In the genomic region with DNA sequence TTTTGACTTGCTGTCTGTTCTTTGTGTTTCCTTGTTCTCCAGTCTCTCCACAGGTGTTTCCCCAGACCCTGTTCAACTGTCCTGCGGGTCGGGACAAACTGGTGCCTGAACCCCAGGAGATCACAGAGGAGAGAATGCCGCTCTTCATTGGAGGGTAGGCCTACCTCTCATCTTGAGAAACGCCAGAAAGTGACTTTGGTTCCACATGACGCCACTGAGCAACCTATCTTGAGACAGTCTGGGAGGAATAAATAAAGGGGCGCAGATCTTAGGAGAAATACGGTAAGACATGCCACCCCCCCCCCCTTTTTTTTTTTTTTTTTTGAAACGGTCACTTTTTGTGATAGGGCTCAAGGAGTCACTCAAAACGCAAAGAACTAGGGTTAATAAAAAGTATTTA, we compare ENCODE assay signal across 9 mouse cellular contexts. TPM values are rescaled to one million over a fixed set of nuclear protein-coding genes. Genes with fewer than 3 reads are reported as not detected.
A peak's percentile ranks its signal among the peaks of the same experiment; 100 is the strongest.
DNase-seq lines count a peak whose midpoint lies in the region; ATAC-seq lines count a peak whose summit lies in the region.
"Had no signal": no experiment of that assay in that cellular context is flagged by ENCODE, and none has a peak within 500 bp of the region (broad histone marks: within the 10 kb centered on the region; RNA-seq: fewer than 3 reads in every experiment).

No protein-coding gene starts in this region.

- H3K4me2 ChIP-seq in forebrain, embryonic 13.5 days = peak overlapping the region; percentile 65

- H3K4me3 ChIP-seq in erythroblast, embryonic 14.5 days (replicated peaks) = peak overlapping the region; percentile 56
- H3K4me3 ChIP-seq in forebrain, embryonic 13.5 days = peak overlapping the region; percentile 50

- no peak overlapping the region for H3K27ac ChIP-seq in forebrain, embryonic 13.5 days

- peak overlapping the region; percentile 68 for H3K9ac ChIP-seq in forebrain, embryonic 13.5 days

- no peaks in the 10 kb centered on the region for H3K36me3 ChIP-seq in erythroblast, embryonic 14.5 days (ENCODE audit: control insufficient read depth)
- no peaks in the 10 kb centered on the region for H3K36me3 ChIP-seq in forebrain, embryonic 13.5 days (ENCODE audit: poor library complexity, severe bottlenecking)
- H3K36me3 ChIP-seq: G1E had no signal

- H3K27me3 ChIP-seq in erythroblast, embryonic 14.5 days (ENCODE audit: control insufficient read depth) = peaks cover 10% of the 10 kb centered on the region
- H3K27me3 ChIP-seq in forebrain, embryonic 13.5 days = no peaks in the 10 kb centered on the region

- H3K4me1 ChIP-seq in erythroblast, embryonic 14.5 days (ENCODE audit: control insufficient read depth) = peaks cover 6% of the 10 kb centered on the region
- peaks cover 5% of the 10 kb centered on the region; the same call in 1 of the 2 replicates for H3K4me1 ChIP-seq in forebrain, embryonic 13.5 days

- no peaks in the 10 kb centered on the region for H3K9me3 ChIP-seq in erythroblast, embryonic 14.5 days (ENCODE audit: control insufficient read depth, low read length)
- no peaks in the 10 kb centered on the region for H3K9me3 ChIP-seq in forebrain, embryonic 13.5 days (replicated peaks)
- H3K9me3 ChIP-seq: G1E had no signal

- DNase-seq in right cerebral cortex, postnatal 4 days = peak; percentile 5
- DNase-seq in right cerebral cortex, postnatal 36 days (ENCODE audit: low spot score in 2 of 2) = no peak
- DNase-seq in layer of hippocampus, postnatal 14 days (ENCODE audit: low spot score in 2 of 2) = peak; percentile 15 to 25
- peak; percentile 68 for DNase-seq in naive thymus-derived CD4-positive, alpha-beta T cell, adult 2 months (ENCODE audit: low read depth)
- no peak for DNase-seq in urinary bladder, postnatal 25 days (ENCODE audit: low spot score)

- 2% methylated on average over 9 of the region's 9 CpGs for WGBS in forebrain, embryonic 13.5 days

- no peak for ATAC-seq in erythroblast, adult 5-6 weeks (replicated peaks; ENCODE audit: low FRiP score, poor library complexity, severe bottlenecking)
- ATAC-seq in forebrain, embryonic 13.5 days = peak; percentile 69; the same call in 1 of the 2 replicates

RNA-seq across cellular contexts. Expression of a gene that starts 11.4 kb away (rescaled TPM):
- not detected in 2 replicates for polyA plus RNA-seq in erythroblast, embryonic 14.5 days (2012)
- total RNA-seq in erythroblast, adult 5-6 weeks (2015; ENCODE audit: low replicate concordance) = not detected in 2 replicates
- total RNA-seq in erythroblast, adult 5-6 weeks (2017; ENCODE audit: low replicate concordance) = not detected in 2 replicates
- polyA plus RNA-seq in forebrain, embryonic 13.5 days (2015; fragmentation: Nextera tagmentation; extraction: Ambion mirVana) = not detected in 2 replicates
- total RNA-seq in layer of hippocampus, postnatal 14 days (2021) = not detected
- total RNA-seq: G1E had no signal
- polyA plus RNA-seq: G1E had no signal

RNA-seq across cellular contexts. Expression of a gene that starts 28.2 kb away (rescaled TPM):
- not detected in 2 replicates for polyA plus RNA-seq in erythroblast, embryonic 14.5 days (2012)
- not detected in 2 replicates for total RNA-seq in erythroblast, adult 5-6 weeks (2015; ENCODE audit: low replicate concordance)
- total RNA-seq in erythroblast, adult 5-6 weeks (2017; ENCODE audit: low replicate concordance) = not detected in 2 replicates
- polyA plus RNA-seq in forebrain, embryonic 13.5 days (2015; fragmentation: Nextera tagmentation; extraction: Ambion mirVana) = not detected in 2 replicates
- not detected for total RNA-seq in layer of hippocampus, postnatal 14 days (2021)
- total RNA-seq: G1E had no signal
- polyA plus RNA-seq: G1E had no signal

RNA-seq across cellular contexts. Expression of a gene that starts 42.5 kb away (rescaled TPM):
- 0.67 and 0.87 TPM in 2 replicates for polyA plus RNA-seq in erythroblast, embryonic 14.5 days (2012)
- total RNA-seq in erythroblast, adult 5-6 weeks (2015; ENCODE audit: low replicate concordance) = 5.8 and 8.2 TPM in 2 replicates
- 9.0 and 21.3 TPM in 2 replicates for total RNA-seq in erythroblast, adult 5-6 weeks (2017; ENCODE audit: low replicate concordance)
- polyA plus RNA-seq in forebrain, embryonic 13.5 days (2015; fragmentation: Nextera tagmentation; extraction: Ambion mirVana) = 24.5 and 25.8 TPM in 2 replicates
- 10 to 100 TPM; 20.4 to 21.4 TPM for total RNA-seq in layer of hippocampus, postnatal 14 days (2021)

RNA-seq across cellular contexts. Expression of a gene that starts 53.7 kb away (rescaled TPM):
- not detected in 2 replicates for polyA plus RNA-seq in erythroblast, embryonic 14.5 days (2012)
- total RNA-seq in erythroblast, adult 5-6 weeks (2015; ENCODE audit: low replicate concordance) = not detected in 2 replicates
- total RNA-seq in erythroblast, adult 5-6 weeks (2017; ENCODE audit: low replicate concordance) = not detected in 2 replicates
- polyA plus RNA-seq in forebrain, embryonic 13.5 days (2015; fragmentation: Nextera tagmentation; extraction: Ambion mirVana) = not detected in 2 replicates
- not detected for total RNA-seq in layer of hippocampus, postnatal 14 days (2021)
- polyA plus RNA-seq: G1E had no signal

RNA-seq across cellular contexts. Expression of a gene that starts 56.6 kb away (rescaled TPM):
- 13.4 and 19.7 TPM in 2 replicates for polyA plus RNA-seq in erythroblast, embryonic 14.5 days (2012)
- 12.3 and 23.6 TPM in 2 replicates for total RNA-seq in erythroblast, adult 5-6 weeks (2015; ENCODE audit: low replicate concordance)
- 4.8 and 5.4 TPM in 2 replicates for total RNA-seq in erythroblast, adult 5-6 weeks (2017; ENCODE audit: low replicate concordance)
- 92.5 and 97.4 TPM in 2 replicates for polyA plus RNA-seq in forebrain, embryonic 13.5 days (2015; fragmentation: Nextera tagmentation; extraction: Ambion mirVana)
- total RNA-seq in layer of hippocampus, postnatal 14 days (2021) = 10 to 100 TPM; 44.0 to 47.0 TPM

Comparison
In these comparisons a context has a peak if more than half of its experiments do, and no peak if none do; other contexts are left out.
1. DNase-seq: peak in right cerebral cortex, postnatal 4 days (single experiment), layer of hippocampus, postnatal 14 days (2 of 2) and naive thymus-derived CD4-positive, alpha-beta T cell, adult 2 months (single experiment); none in right cerebral cortex, postnatal 36 days (0 of 2) and urinary bladder, postnatal 25 days (single experiment).